Mouse (Mus musculus) spleen, adult 2 months (tissue): ENCODE data around the gene Cog1. TPM values are rescaled to one million over a fixed set of nuclear protein-coding genes. Genes with fewer than 3 reads are reported as not detected.

Experiments
- DNase-seq, 2 experiments: peaks; one replicate each; pipeline versions ENCODE4 v3.0.0 to v3.0.0-alpha.2; 2012 to 2021; ENCODE audit warnings: low spot score in 2 of 2, low read depth in 1 of 2
- H3K27ac ChIP-seq: fragments of 200-500 bp; 2 replicates; pipeline ENCODE4 v1.5.1; 2012; ENCODE audit warnings: low read length, inconsistent platforms; ENCODE audit not compliant: insufficient read depth
- H3K27me3 ChIP-seq: fragments of 200-500 bp; 2 replicates; pipeline ENCODE4 v1.6.1; 2012; ENCODE audit warnings: mild to moderate bottlenecking, moderate library complexity, low read length, inconsistent platforms; ENCODE audit not compliant: control insufficient read depth, insufficient read depth
- H3K36me3 ChIP-seq: fragments of 200-500 bp; 2 replicates; pipeline ENCODE4 v1.6.1; 2012; ENCODE audit warnings: mild to moderate bottlenecking, low read length, inconsistent platforms; ENCODE audit not compliant: control insufficient read depth, insufficient read depth
- H3K4me1 ChIP-seq: fragments of 200-500 bp; 2 replicates; pipeline ENCODE4 v1.6.1; 2011; ENCODE audit warnings: inconsistent platforms; ENCODE audit not compliant: control insufficient read depth, insufficient read depth, insufficient read length
- H3K4me3 ChIP-seq: fragments of 200-500 bp; 2 replicates; pipeline ENCODE4 v1.5.1; 2011; ENCODE audit warnings: mild to moderate bottlenecking, inconsistent platforms; ENCODE audit not compliant: insufficient read depth, insufficient read length; ENCODE audit errors: extremely low read depth
- CTCF ChIP-seq: fragments of 200-500 bp; IDR thresholded peaks from 2 replicates; pipeline ENCODE4 v1.5.1; 2011; ENCODE audit warnings: mild to moderate bottlenecking, inconsistent platforms; ENCODE audit not compliant: insufficient read depth, insufficient read length, insufficient replicate concordance; ENCODE audit errors: extremely low read depth
- POLR2A ChIP-seq: fragments of 200-500 bp; IDR thresholded peaks from 2 replicates; pipeline ENCODE4 v1.6.1; 2011; ENCODE audit warnings: low read depth, low read length, inconsistent platforms
- WGBS: fragments of 180-500 bp; shearing (Covaris S2); methylation state at CpG from one replicate; pipeline ENCODE4 v1.1.7; 2018; 5-methylcytosine and 5-hydroxymethylcytosine counted together
- polyA plus RNA-seq: library from polyadenylated mRNA; depleted of rRNA; stranded (reverse); fragments of >200 nt; gene quantifications from 2 replicates; pipeline ENCODE4 v1.2.3, GENCODE M21; 2012

Gene Cog1
- polyA plus RNA-seq, 1 experiment = 33.7 TPM

- 88% methylated on average over 7 of the region's 7 CpGs for WGBS
- H3K27ac ChIP-seq = no peak overlapping the region
- DNase-seq = no peak
- H3K4me3 ChIP-seq = no peak overlapping the region
- no peak for TF ChIP-seq POLR2A
- TF ChIP-seq CTCF = no peak
- H3K36me3 ChIP-seq = no peaks in the 10 kb centered on the region
- no peaks in the 10 kb centered on the region for H3K27me3 ChIP-seq
- H3K4me1 ChIP-seq = no peaks in the 10 kb centered on the region
These were observed 16.7 kb upstream of the Cog1 start for GRCm38 (mm10) chr11:113632303-113632702.

- Histone ChIP-seq H3K36me3 (no peaks in the 10 kb centered on the region), H3K27ac (no peak overlapping the region), H3K4me3 (no peak overlapping the region), H3K27me3 (no peaks in the 10 kb centered on the region), H3K4me1 (no peaks in the 10 kb centered on the region)
- 89% methylated on average over 5 of the region's 5 CpGs for WGBS
- no peak for DNase-seq
- TF ChIP-seq POLR2A (no peak), CTCF (no peak)
These were observed 15.6 kb upstream of the Cog1 start for GRCm38 (mm10) chr11:113633398-113633797.

- DNase-seq = no peak
- H3K27ac ChIP-seq = no peak overlapping the region
- 88% methylated on average over 10 of the region's 10 CpGs for WGBS
- no peaks in the 10 kb centered on the region for H3K27me3 ChIP-seq
- no peaks in the 10 kb centered on the region for H3K4me1 ChIP-seq
- H3K36me3 ChIP-seq = no peaks in the 10 kb centered on the region
- no peak overlapping the region for H3K4me3 ChIP-seq
- TF ChIP-seq POLR2A = no peak
- TF ChIP-seq CTCF = no peak
These were observed 14.3 kb upstream of the Cog1 start for GRCm38 (mm10) chr11:113634699-113635121.

- Histone ChIP-seq H3K4me3 (no peak overlapping the region), H3K27me3 (no peaks in the 10 kb centered on the region), H3K4me1 (no peaks in the 10 kb centered on the region), H3K36me3 (no peaks in the 10 kb centered on the region), H3K27ac (no peak overlapping the region)
- DNase-seq = no peak
- TF ChIP-seq CTCF (no peak), POLR2A (no peak)
- 74% methylated on average over 12 of the region's 12 CpGs for WGBS
These were observed 10.3 kb upstream of the Cog1 start for GRCm38 (mm10) chr11:113638680-113639079.

GRCm38 (mm10) chr11:113645181-113645580, 3.8 kb upstream of the Cog1 start:
- 95% methylated on average over 3 of the region's 3 CpGs for WGBS
- TF ChIP-seq CTCF (no peak), POLR2A (no peak)

GRCm38 (mm10) chr11:113648152-113648551, 817 bp upstream of the Cog1 start:
- 3% methylated on average over 15 of the region's 15 CpGs for WGBS
- H3K27ac ChIP-seq = no peak overlapping the region
- peaks cover 14% of the 10 kb centered on the region for H3K36me3 ChIP-seq
- H3K27me3 ChIP-seq = no peaks in the 10 kb centered on the region
- peak; percentile 99 for TF ChIP-seq CTCF
- no peak for TF ChIP-seq POLR2A
- peak; percentile 53 to 82 for DNase-seq
- peaks cover 7% of the 10 kb centered on the region; the same call in 1 of the 2 replicates for H3K4me1 ChIP-seq
- H3K4me3 ChIP-seq = no peak overlapping the region

More at GRCm38 (mm10) chr11:113645181-113645580, 3.8 kb upstream of the Cog1 start:
- Histone ChIP-seq H3K4me3 (no peak overlapping the region), H3K27ac (no peak overlapping the region), H3K4me1 (peaks cover 4% of the 10 kb centered on the region; the same call in 1 of the 2 replicates), H3K27me3 (no peaks in the 10 kb centered on the region), H3K36me3 (no peaks in the 10 kb centered on the region)
- no peak for DNase-seq

- WGBS = under 1% methylated on average over 88 of the region's 91 CpGs
- peak; percentile 59 for TF ChIP-seq POLR2A
- no peak for TF ChIP-seq CTCF
- DNase-seq = peak; percentile 35 to 54
- H3K27me3 ChIP-seq = no peaks in the 10 kb centered on the region
- H3K27ac ChIP-seq = peak within 1 kb of the TSS; percentile 88
- H3K4me1 ChIP-seq = peaks cover 7% of the 10 kb centered on the region; the same call in 1 of the 2 replicates
- peak within 1 kb of the TSS; percentile 98 for H3K4me3 ChIP-seq
- peaks cover 25% of the 10 kb centered on the region for H3K36me3 ChIP-seq
These were observed 613 bp downstream of the Cog1 start, which contains the start of gene Slc39a11 for GRCm38 (mm10) chr11:113649353-113650210. Slc39a11 (minus strand) TSS chr11:113650079.
